Mouse (Mus musculus): ENCODE data around the gene Pbld1.

Pbld1 gene

GRCm38 (mm10) chr10:63099521-63099920 lies 39.6 kb downstream of the Pbld1 start, which contains the start of gene Atoh7:
Gene Atoh7 (plus strand): TSS chr10:63099651.
- DNase-seq = peak; percentile 95

- DNase-seq = peak; percentile 93
These were observed 40.1 kb downstream of the Pbld1 start for GRCm38 (mm10) chr10:63099941-63100562.

- no peak for DNase-seq
These were observed 40.7 kb downstream of the Pbld1 start for GRCm38 (mm10) chr10:63100657-63101056.

- DNase-seq = no peak
These were observed 53.2 kb downstream of the Pbld1 start for GRCm38 (mm10) chr10:63113027-63113604.

DNA sequence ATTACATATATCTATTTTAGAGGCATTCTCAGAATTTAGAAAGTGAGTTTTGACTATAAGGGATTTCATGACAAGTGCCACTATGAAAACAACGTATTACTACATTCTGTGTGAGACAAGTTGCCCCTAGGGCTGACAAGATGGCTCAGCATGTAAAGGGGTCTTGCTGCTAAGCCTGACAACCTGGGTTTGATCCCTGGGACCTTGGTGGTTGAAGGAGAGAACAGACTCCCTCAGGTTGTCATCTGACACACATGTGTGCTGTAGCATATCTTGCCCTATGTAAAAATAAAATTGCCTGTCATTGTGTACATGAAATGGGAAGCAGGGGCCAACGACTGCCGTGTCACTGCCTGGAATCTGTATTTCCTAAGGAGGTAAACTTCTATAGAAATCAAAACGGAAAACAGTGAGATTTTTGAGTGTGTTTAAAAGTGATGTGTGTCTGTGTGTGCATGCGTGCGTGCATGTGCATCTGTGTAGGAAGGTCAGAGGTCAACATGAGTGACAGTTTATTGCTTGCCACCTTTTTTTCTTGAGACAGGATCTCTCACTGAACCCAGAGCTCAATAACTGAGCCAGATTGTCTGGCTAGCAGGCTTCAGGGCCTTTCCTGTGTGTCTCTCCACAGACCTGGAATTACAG lies 53.9 kb downstream of the Pbld1 start:
- DNase-seq = no peak

GRCm38 (mm10) chr10:63115881-63116280 lies 55.9 kb downstream of the Pbld1 start:
- no peak for DNase-seq

- no peak for DNase-seq
These were observed 56.4 kb downstream of the Pbld1 start for GRCm38 (mm10) chr10:63116376-63116775.

GRCm38 (mm10) chr10:63117583-63117982 lies 57.6 kb downstream of the Pbld1 start:
- no peak for DNase-seq

- DNase-seq = no peak
These were observed 60.0 kb downstream of the Pbld1 start for GRCm38 (mm10) chr10:63119916-63120315.

DNA sequence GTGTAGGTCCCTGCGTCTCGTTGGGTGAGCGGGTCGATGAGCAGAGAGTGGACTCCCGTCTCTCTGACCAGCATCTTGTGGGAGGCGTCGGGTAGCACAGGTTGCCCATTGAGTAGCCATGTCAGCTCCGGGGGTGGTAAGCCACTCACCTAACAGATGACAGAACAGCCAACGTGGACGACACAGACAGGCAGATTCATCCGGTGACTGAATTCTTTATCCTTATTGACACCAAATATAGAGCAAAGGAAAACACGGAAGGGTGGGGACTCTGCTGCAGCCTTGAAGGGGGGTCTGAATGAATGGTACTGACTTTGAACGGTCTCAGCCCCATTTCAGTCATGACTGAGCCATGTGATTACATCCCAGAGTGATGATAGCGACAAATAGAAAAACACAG lies 62.0 kb downstream of the Pbld1 start:
- DNase-seq = no peak

- peak; percentile 41 for DNase-seq
These were observed 62.6 kb downstream of the Pbld1 start for GRCm38 (mm10) chr10:63122516-63122915.

- no peak for DNase-seq
These were observed 63.2 kb downstream of the Pbld1 start for GRCm38 (mm10) chr10:63123141-63123540.

- no peak for DNase-seq
These were observed 64.1 kb downstream of the Pbld1 start for GRCm38 (mm10) chr10:63124016-63124415.

DNA sequence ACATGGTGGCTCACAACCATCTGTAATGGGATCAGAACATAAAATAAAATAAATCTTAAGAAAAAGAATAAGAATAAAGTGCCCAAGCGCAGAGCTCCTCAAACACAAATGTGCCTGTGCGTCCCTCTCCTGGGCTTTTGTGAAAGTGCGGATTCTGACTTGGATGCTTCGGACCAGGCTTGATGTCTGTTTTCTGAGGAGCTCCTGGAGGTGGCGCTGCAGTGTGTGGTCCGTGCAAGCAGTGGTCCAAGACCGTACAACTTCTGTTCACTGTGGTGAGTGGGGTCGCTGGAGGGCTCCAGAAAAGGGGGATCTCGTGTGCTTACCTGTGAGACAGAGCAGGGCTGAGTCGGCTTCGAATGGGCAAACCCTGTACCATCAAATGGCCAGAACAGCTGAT lies 65.4 kb downstream of the Pbld1 start:
- DNase-seq = no peak

- no peak for DNase-seq
These were observed 66.2 kb downstream of the Pbld1 start for GRCm38 (mm10) chr10:63126116-63126515.

DNA sequence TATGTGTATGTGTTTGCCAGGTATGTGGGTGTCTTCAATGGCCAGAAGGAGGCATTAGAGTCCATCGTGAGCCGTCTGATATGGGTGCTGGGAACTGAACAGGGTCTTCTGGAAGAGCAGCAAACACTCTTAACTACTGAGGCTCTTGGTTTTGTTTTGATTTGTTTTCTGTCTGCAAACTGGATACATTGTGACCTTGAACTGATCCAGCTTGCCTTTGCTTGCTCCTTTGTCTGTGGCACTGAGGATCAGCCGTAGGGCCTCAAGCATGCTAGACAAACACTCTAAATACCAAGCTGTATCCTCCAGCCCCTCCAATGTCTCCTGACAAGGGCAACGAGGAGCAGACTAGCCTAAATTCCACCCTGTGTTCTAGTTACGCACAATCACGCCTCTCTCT lies 67.2 kb downstream of the Pbld1 start:
- DNase-seq = no peak

Data from cerebellum, adult 9-11 months (tissue).